Mouse (Mus musculus): Measurements from ENCODE around the gene Spsb4.

Spsb4 gene

DNA sequence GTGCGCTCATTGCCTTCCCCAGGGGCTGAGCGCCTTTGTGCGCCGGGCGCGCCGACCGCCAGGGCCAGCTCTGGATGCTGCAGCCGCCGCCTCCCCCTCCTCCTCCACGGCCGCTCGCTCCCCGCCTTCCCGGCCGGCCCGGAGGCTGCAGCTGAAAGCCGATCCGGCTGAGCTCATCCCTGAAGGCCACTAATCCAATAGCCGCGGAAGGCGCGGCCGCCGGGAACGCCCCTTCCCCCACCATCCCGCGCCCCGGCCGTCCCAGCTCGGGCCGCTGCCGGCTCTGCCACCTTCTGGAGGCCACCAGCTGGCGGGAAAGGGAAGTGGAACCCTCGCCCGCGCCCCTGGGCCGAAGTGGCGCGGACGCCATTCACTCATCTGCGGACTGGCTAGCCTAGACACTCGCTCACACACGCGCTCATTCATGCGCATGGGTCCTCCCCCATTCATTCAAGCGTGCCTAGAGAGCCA, at the start of gene Spsb4:
Gene Spsb4, minus strand, starts transcription at position 167 of the 471 bp plus-strand sequence.
- no peak for DNase-seq (ENCODE audit: low read depth)

GRCm38 (mm10) chr9:97067761-97068160, 49.1 kb upstream of the Spsb4 start:
- no peak for DNase-seq (ENCODE audit: low read depth)

GRCm38 (mm10) chr9:97065885-97066284, 47.2 kb upstream of the Spsb4 start:
- peak; percentile 20 for DNase-seq (ENCODE audit: low read depth)

GRCm38 (mm10) chr9:97065216-97065615, 46.6 kb upstream of the Spsb4 start:
- DNase-seq (ENCODE audit: low read depth) = no peak

- no peak for DNase-seq (ENCODE audit: low read depth)
Measured at GRCm38 (mm10) chr9:97064161-97064560, 45.5 kb upstream of the Spsb4 start.

GRCm38 (mm10) chr9:97061696-97062095, 43.1 kb upstream of the Spsb4 start:
- no peak for DNase-seq (ENCODE audit: low read depth)

DNA sequence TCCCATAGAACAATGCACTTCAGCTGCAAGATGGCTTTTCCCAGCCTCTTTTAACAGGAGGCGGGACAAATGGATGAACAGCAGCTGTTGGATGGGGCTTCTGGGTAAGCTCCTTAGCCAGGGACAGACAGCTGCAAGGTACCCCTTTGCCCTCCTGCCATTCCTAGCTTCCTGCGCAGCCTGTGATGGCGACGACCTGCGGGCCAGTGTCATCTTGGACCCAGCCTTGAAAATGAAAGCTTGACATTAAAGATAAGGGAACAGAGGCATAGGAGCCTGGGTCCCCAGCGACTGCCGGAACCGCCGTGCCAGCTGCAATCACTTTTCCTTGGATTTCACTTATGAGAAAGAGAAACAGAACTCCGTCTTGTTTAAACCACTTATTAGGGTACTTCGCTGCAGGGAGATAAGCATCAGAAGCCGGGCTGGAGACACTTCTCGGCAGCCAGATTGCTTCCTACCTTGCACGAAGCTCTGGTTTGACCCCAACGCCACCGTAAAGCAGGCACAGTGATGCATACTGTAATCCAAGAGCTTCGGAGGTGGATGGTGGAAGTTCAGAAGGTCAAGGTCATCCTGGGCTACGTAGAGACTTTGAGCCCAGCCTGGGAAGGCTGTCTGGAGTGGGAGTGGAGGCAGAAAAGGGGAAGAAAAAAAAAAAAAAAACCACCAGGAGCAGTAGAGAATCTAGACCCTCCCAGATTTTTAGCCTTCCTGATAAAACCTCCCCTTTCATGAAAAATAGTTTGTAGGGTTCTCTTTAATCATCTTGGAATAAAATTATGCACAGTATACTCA, 38.1 kb upstream of the Spsb4 start:
- DNase-seq (ENCODE audit: low read depth) = no peak

DNA sequence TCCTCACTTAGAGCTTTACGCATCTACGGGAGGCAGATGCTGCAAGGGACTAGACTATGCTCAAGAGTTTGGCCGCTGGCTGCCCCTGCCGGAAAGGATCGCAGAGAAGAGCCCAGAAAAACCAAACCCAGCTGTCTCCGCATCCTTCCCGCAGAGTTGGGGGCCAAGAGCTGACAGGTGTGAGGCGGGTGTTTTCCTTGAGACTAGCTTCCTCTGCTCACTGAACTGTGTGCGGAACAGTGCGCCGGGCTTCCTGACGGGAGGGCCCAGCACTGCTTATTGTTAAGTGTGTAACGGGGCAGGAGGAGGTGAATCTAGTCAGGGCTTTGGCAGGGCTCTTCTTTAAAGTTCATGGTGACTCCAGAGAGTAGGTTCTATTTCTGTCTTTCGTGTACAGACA, 37.3 kb upstream of the Spsb4 start:
- DNase-seq (ENCODE audit: low read depth) = no peak

- DNase-seq (ENCODE audit: low read depth) = no peak
Measured at GRCm38 (mm10) chr9:97051176-97051575, 32.5 kb upstream of the Spsb4 start.

GRCm38 (mm10) chr9:97046240-97046639, 27.6 kb upstream of the Spsb4 start:
- DNase-seq (ENCODE audit: low read depth) = no peak

DNA sequence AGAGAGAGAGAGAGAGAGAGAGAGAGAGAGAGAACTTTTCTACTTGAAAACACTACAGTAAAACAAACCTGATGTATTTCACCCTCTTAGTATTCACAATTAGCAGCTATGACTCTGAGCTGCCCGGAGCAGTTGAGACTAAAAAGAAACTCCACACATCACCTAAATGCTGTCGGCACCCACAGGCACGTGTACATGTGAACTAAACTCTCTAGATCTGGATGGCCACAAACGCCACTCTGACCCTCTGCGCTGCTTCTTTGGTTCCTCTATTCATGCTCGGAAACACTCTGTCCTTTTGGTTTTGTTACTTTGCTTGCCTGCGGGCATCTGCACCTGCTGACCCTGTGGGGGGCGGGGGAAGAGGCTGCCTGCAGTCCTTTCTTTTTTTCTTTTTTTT, 23.0 kb upstream of the Spsb4 start:
- DNase-seq (ENCODE audit: low read depth) = no peak

- DNase-seq (ENCODE audit: low read depth) = peak; percentile 22
Measured at GRCm38 (mm10) chr9:97038010-97038409, 19.4 kb upstream of the Spsb4 start.

- no peak for DNase-seq (ENCODE audit: low read depth)
Measured at GRCm38 (mm10) chr9:97036656-97037055, 18.0 kb upstream of the Spsb4 start.

GRCm38 (mm10) chr9:97027361-97027760, 8.7 kb upstream of the Spsb4 start:
- no peak for DNase-seq (ENCODE audit: low read depth)

- DNase-seq (ENCODE audit: low read depth) = no peak
Measured at GRCm38 (mm10) chr9:97026006-97026405, 7.4 kb upstream of the Spsb4 start.

DNA sequence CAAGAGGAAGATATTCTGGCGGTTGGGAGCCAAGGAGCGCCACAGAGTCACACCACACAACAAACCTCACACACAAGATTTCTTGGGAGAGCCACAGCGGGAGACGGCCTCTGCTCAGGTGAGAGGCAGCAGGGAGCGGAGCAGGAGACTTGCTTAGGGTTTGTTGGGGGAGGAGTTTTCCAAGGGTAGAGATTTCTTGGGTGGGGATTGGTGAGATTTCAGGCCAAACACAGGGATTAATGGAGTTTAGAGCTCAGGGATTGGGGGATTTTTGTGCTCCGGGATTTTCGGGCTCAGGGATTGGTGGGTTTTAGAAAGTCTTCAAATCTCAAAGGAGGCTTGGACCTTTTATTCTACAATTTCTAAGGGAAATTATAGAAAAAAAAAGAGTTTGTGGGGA, 5.8 kb upstream of the Spsb4 start:
- no peak for DNase-seq (ENCODE audit: low read depth)

GRCm38 (mm10) chr9:97022948-97023347, 4.3 kb upstream of the Spsb4 start:
- DNase-seq (ENCODE audit: low read depth) = no peak

DNA sequence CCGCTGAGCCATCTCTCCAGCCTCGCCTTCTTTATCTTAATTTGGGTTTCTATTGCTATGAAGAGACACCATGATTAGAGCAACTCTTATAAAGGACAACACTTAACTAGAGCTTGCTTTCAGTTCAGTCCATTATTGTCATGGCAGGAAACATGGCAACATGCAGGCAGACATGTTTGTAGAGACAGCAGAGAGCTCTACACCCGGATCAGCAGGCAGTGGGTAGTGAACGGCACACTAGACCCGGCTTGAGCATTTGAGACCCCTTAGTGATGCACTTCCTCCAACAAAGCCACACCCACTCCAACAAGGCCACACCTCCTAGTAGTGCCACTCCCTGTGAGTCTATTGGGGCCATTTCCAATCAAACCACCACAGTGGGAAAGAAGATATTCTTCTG, 3.7 kb upstream of the Spsb4 start:
- no peak for DNase-seq (ENCODE audit: low read depth)

DNA sequence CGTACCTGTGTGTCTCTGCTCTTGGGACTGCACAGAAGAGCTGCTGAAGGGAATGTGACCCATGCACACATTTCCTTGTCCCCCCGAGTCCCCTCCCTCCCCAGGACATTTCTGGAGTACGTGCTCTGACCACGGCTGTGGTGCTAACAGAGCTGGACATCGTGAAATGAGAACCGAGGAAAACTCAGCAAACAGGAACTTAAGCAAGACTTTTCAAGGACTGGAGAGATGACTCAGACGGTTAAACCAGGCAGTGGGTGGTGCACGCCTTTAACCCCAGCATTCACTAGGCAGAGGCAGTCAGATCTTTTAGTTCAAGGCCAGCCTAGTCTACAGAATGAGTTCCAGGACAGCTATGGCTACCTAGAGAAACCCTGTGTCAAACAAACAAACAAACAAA, 1.5 kb upstream of the Spsb4 start:
- DNase-seq (ENCODE audit: low read depth) = no peak

GRCm38 (mm10) chr9:97019686-97020085, 1.0 kb upstream of the Spsb4 start:
- no peak for DNase-seq (ENCODE audit: low read depth)

DNA sequence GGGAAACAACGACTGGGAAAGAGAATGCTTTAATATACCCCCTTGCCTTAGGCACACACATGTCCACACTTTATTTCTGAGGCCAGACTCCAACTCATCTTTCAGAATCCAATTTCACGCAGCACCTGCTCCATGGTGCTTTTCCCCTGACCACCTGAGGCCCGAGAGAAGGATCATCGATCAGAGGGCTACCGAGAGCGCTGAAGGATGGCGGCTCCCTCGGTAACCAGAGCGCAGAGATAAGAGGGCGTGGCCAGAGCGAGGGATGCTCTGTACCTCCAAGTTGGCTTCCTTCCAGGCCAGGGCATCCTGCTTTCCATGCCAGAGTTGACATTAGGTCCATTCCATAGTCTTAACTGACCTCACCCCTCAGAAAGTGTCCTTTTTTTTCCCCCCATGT, 588 bp upstream of the Spsb4 start:
- no peak for DNase-seq (ENCODE audit: low read depth)

GRCm38 (mm10) chr9:97017811-97018641, 617 bp downstream of the Spsb4 start:
- DNase-seq (ENCODE audit: low read depth) = no peak

DNA sequence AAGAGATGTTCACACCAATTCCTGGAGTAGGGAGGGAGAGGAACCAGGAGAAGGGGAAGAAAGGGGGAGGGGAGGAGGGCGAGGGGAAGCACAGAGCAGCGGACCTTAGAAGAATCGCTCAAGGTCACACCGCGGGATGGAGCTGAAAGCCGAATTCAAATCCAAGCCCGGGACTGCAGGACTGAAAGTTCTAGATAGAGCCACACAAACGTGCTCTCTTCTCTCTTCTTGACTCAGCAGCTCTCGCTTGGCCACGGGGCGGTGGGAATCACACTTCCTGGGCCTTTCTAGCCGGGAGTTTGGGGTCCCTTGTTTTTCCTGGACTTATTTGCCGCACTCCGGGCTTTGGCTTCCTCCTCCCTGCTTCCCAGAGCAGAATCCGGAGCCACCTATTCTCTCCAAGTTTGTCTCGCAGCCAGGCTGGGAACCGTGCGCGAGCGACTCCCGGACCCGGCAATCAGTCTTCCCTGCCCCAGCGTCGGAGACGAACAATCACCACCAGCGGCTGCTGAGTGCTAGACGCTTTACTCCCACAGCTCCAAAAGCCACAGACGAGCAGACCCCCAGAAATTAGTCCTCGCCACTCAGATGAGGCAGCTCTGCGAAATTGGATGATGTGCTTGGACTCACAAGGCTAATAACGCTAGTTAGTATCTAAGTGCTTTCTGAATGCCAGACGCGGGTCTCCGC, 1.4 kb downstream of the Spsb4 start:
- no peak for DNase-seq (ENCODE audit: low read depth)
